Mouse (Mus musculus) liver, embryonic 12.5 days (tissue): ENCODE results near the gene Lyrm7. TPM values are rescaled to one million over a fixed set of nuclear protein-coding genes. Genes with fewer than 3 reads are reported as not detected.
A peak's percentile ranks its signal among the peaks of the same experiment; 100 is the strongest.

Source experiments
- ATAC-seq: fragments of 200-750 bp; cut with Nextera tagmentation; 2 replicates; pipeline ENCODE4 v1.8.0; 2017; ENCODE audit warnings: moderate number of reproducible peaks, mild to moderate bottlenecking, moderate library complexity
- H3K27ac ChIP-seq: fragments of 300-500 bp; sonication (generic); 2 replicates; pipeline ENCODE4 v1.5.1; 2016; ENCODE audit warnings: mild to moderate bottlenecking
- H3K27me3 ChIP-seq: fragments of 300-500 bp; sonication (generic); replicated peaks from 2 replicates; pipeline ENCODE4 v1.6.1; 2016; ENCODE audit warnings: mild to moderate bottlenecking, moderate library complexity
- H3K36me3 ChIP-seq: fragments of 300-500 bp; sonication (generic); 2 replicates; pipeline ENCODE4 v1.6.1; 2016; ENCODE audit warnings: mild to moderate bottlenecking, moderate library complexity
- H3K4me1 ChIP-seq: fragments of 300-500 bp; sonication (generic); 2 replicates; pipeline ENCODE4 v1.6.1; 2016
- H3K4me2 ChIP-seq: fragments of 300-500 bp; sonication (generic); 2 replicates; pipeline ENCODE4 v1.6.1; 2016; ENCODE audit warnings: mild to moderate bottlenecking, moderate library complexity
- H3K4me3 ChIP-seq: fragments of 300-500 bp; sonication (generic); 2 replicates; pipeline ENCODE4 v1.5.1; 2016; ENCODE audit warnings: mild to moderate bottlenecking, moderate library complexity
- H3K9ac ChIP-seq: fragments of 300-500 bp; sonication (generic); 2 replicates; pipeline ENCODE4 v1.6.1; 2016; ENCODE audit warnings: mild to moderate bottlenecking, moderate library complexity
- H3K9me3 ChIP-seq: fragments of 300-500 bp; sonication (generic); replicated peaks from 2 replicates; pipeline ENCODE4 v1.6.1; 2016; ENCODE audit warnings: mild to moderate bottlenecking, moderate library complexity
- WGBS: fragments of 180-500 bp; shearing (Covaris S2); methylation state at CpG from one replicate; pipeline ENCODE4 v1.1.7; 2016; ENCODE audit not compliant: insufficient replicate concordance; 5-methylcytosine and 5-hydroxymethylcytosine counted together
- polyA plus RNA-seq: library from polyadenylated mRNA; unstranded; fragments of >200 nt; fragmentation: Nextera tagmentation; extraction: Ambion mirVana; gene quantifications from 2 replicates; pipeline ENCODE4 v1.2.1, GENCODE M21; 2016

The Lyrm7 gene
- polyA plus RNA-seq, 1 experiment from 2014 or later, result 7.6 TPM

- no peak overlapping the region for H3K4me3 ChIP-seq
- WGBS, result 67% methylated on average over 5 of the region's 5 CpGs
- H3K27ac ChIP-seq, result no peak overlapping the region
- no peaks in the 10 kb centered on the region for H3K36me3 ChIP-seq
- no peaks in the 10 kb centered on the region for H3K9me3 ChIP-seq
- ATAC-seq, result no peak
- H3K27me3 ChIP-seq, result peaks cover 6% of the 10 kb centered on the region; the same call in 1 of the 2 replicates
- H3K4me1 ChIP-seq, result peaks cover 5% of the 10 kb centered on the region; the same call in 1 of the 2 replicates
- H3K4me2 ChIP-seq, result no peak overlapping the region
- H3K9ac ChIP-seq, result no peak overlapping the region
These were observed 51.1 kb downstream of the Lyrm7 start for GRCm38 (mm10) chr11:54809582-54809981.

GRCm38 (mm10) chr11:54808177-54808576, 52.5 kb downstream of the Lyrm7 start:
- Histone ChIP-seq H3K27me3 (peaks cover 6% of the 10 kb centered on the region; the same call in 1 of the 2 replicates), H3K4me3 (no peak overlapping the region), H3K4me2 (no peak overlapping the region), H3K36me3 (no peaks in the 10 kb centered on the region), H3K9me3 (no peaks in the 10 kb centered on the region), H3K9ac (no peak overlapping the region), H3K27ac (no peak overlapping the region), H3K4me1 (peaks cover 5% of the 10 kb centered on the region; the same call in 1 of the 2 replicates)
- ATAC-seq, result no peak
- 48% methylated on average over 4 of the region's 4 CpGs for WGBS

- no peak overlapping the region for H3K27ac ChIP-seq
- H3K4me1 ChIP-seq, result peaks cover 8% of the 10 kb centered on the region; the same call in 1 of the 2 replicates
- WGBS, result 50% methylated on average over 9 of the region's 9 CpGs
- H3K4me2 ChIP-seq, result no peak overlapping the region
- H3K4me3 ChIP-seq, result no peak overlapping the region
- H3K9me3 ChIP-seq, result no peaks in the 10 kb centered on the region
- no peak overlapping the region for H3K9ac ChIP-seq
- H3K27me3 ChIP-seq, result peaks cover 6% of the 10 kb centered on the region; the same call in 1 of the 2 replicates
- no peaks in the 10 kb centered on the region for H3K36me3 ChIP-seq
- ATAC-seq, result no peak
These were observed 53.0 kb downstream of the Lyrm7 start for GRCm38 (mm10) chr11:54807669-54808068.

GRCm38 (mm10) chr11:54806891-54807290, 53.8 kb downstream of the Lyrm7 start:
- H3K9ac ChIP-seq, result no peak overlapping the region
- WGBS, result 91% methylated on average over 28 of the region's 28 CpGs
- H3K36me3 ChIP-seq, result no peaks in the 10 kb centered on the region
- H3K4me3 ChIP-seq, result no peak overlapping the region
- H3K4me2 ChIP-seq, result no peak overlapping the region
- H3K4me1 ChIP-seq, result peaks cover 8% of the 10 kb centered on the region; the same call in 1 of the 2 replicates
- H3K9me3 ChIP-seq, result no peaks in the 10 kb centered on the region
- peaks cover 6% of the 10 kb centered on the region; the same call in 1 of the 2 replicates for H3K27me3 ChIP-seq
- no peak for ATAC-seq
- no peak overlapping the region for H3K27ac ChIP-seq

GRCm38 (mm10) chr11:54805196-54805595, 55.5 kb downstream of the Lyrm7 start:
- Histone ChIP-seq H3K27ac (no peak overlapping the region), H3K9me3 (no peaks in the 10 kb centered on the region), H3K4me3 (no peak overlapping the region), H3K4me1 (peaks cover 8% of the 10 kb centered on the region; the same call in 1 of the 2 replicates), H3K27me3 (peaks cover 3% of the 10 kb centered on the region; the same call in 1 of the 2 replicates), H3K9ac (no peak overlapping the region), H3K4me2 (no peak overlapping the region), H3K36me3 (no peaks in the 10 kb centered on the region)
- ATAC-seq, result no peak
- WGBS, result 80% methylated on average over 4 of the region's 4 CpGs

GRCm38 (mm10) chr11:54802621-54803020, 58.1 kb downstream of the Lyrm7 start:
- peaks cover 14% of the 10 kb centered on the region; the same call in 1 of the 2 replicates for H3K4me1 ChIP-seq
- no peaks in the 10 kb centered on the region for H3K9me3 ChIP-seq
- no peaks in the 10 kb centered on the region for H3K27me3 ChIP-seq
- H3K27ac ChIP-seq, result no peak overlapping the region
- no peak overlapping the region for H3K9ac ChIP-seq
- H3K4me3 ChIP-seq, result no peak overlapping the region
- WGBS, result 42% methylated on average over 6 of the region's 6 CpGs
- no peaks in the 10 kb centered on the region for H3K36me3 ChIP-seq
- H3K4me2 ChIP-seq, result no peak overlapping the region
- ATAC-seq, result no peak

GRCm38 (mm10) chr11:54801791-54802558, 58.7 kb downstream of the Lyrm7 start:
- H3K4me2 ChIP-seq, result peak overlapping the region; percentile 21
- no peak for ATAC-seq
- 13% methylated on average over 6 of the region's 6 CpGs for WGBS

GRCm38 (mm10) chr11:54796551-54796950, 64.2 kb downstream of the Lyrm7 start:
- Histone ChIP-seq H3K9ac (no peak overlapping the region), H3K4me2 (no peak overlapping the region), H3K27me3 (no peaks in the 10 kb centered on the region), H3K27ac (no peak overlapping the region), H3K4me3 (no peak overlapping the region), H3K36me3 (no peaks in the 10 kb centered on the region), H3K9me3 (no peaks in the 10 kb centered on the region), H3K4me1 (peaks cover 28% of the 10 kb centered on the region)
- 73% methylated on average over 11 of the region's 11 CpGs for WGBS
- ATAC-seq, result no peak

More at GRCm38 (mm10) chr11:54801791-54802558, 58.7 kb downstream of the Lyrm7 start:
- no peaks in the 10 kb centered on the region for H3K36me3 ChIP-seq
- H3K27me3 ChIP-seq, result no peaks in the 10 kb centered on the region
- H3K27ac ChIP-seq, result no peak overlapping the region
- H3K4me3 ChIP-seq, result no peak overlapping the region
- H3K9me3 ChIP-seq, result no peaks in the 10 kb centered on the region
- H3K4me1 ChIP-seq, result peaks cover 10% of the 10 kb centered on the region; the same call in 1 of the 2 replicates
- no peak overlapping the region for H3K9ac ChIP-seq

GRCm38 (mm10) chr11:54794678-54795077, 66.0 kb downstream of the Lyrm7 start:
- 73% methylated on average over 3 of the region's 3 CpGs for WGBS

GRCm38 (mm10) chr11:54793173-54793572, 67.5 kb downstream of the Lyrm7 start:
- WGBS, result 21% methylated on average over 1 of the region's 1 CpGs
- Histone ChIP-seq H3K9me3 (no peaks in the 10 kb centered on the region), H3K9ac (no peak overlapping the region), H3K27me3 (no peaks in the 10 kb centered on the region), H3K36me3 (no peaks in the 10 kb centered on the region), H3K4me3 (no peak overlapping the region), H3K4me2 (no peak overlapping the region), H3K27ac (no peak overlapping the region), H3K4me1 (peaks cover 28% of the 10 kb centered on the region)
- no peak for ATAC-seq

More at GRCm38 (mm10) chr11:54794678-54795077, 66.0 kb downstream of the Lyrm7 start:
- Histone ChIP-seq H3K27ac (no peak overlapping the region), H3K4me3 (no peak overlapping the region), H3K4me1 (peaks cover 28% of the 10 kb centered on the region), H3K36me3 (no peaks in the 10 kb centered on the region), H3K4me2 (no peak overlapping the region), H3K27me3 (no peaks in the 10 kb centered on the region), H3K9ac (no peak overlapping the region), H3K9me3 (no peaks in the 10 kb centered on the region)
- ATAC-seq, result no peak

GRCm38 (mm10) chr11:54791458-54791857, 69.3 kb downstream of the Lyrm7 start:
- H3K4me3 ChIP-seq, result no peak overlapping the region
- no peaks in the 10 kb centered on the region for H3K27me3 ChIP-seq
- no peak overlapping the region for H3K9ac ChIP-seq
- no peaks in the 10 kb centered on the region for H3K9me3 ChIP-seq
- no peak overlapping the region for H3K27ac ChIP-seq
- no peak for ATAC-seq
- no peaks in the 10 kb centered on the region for H3K36me3 ChIP-seq
- no peak overlapping the region for H3K4me2 ChIP-seq
- 84% methylated on average over 4 of the region's 4 CpGs for WGBS
- H3K4me1 ChIP-seq, result peaks cover 28% of the 10 kb centered on the region
